ENCODE assay signal across 8 mouse cellular contexts in the genomic region with DNA sequence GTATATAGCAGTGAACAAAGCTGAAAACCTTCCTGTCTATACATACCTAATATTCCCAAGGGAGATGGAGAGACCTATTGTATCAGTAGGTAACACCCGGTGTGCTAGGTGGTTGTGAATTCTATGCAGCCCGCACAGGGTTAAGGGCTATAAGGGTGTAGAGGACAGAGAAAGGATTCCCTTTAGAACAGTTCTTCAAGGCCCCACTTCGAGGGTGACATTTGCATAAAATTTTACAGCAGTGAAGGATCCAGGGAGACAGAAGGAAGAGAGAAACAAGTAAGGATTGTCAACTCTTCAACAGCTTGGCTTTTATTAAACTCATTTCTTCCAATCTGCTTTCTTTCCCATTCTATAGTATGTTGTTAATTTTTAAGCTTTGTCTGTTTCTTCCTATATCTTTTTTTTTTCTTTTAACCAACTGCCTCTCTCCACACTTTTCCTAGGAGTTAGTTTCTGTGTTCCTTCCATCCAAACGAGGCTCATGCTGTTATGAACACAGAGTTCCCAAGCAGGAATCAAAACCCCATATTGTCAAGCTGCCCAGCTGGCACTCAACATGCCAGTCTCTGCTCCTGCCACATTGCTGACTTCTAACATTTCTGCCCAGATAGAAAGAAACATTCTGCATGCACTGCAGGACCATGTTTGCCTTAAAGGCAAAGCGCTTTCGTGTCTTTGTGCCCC.
DNase-seq lines count a peak whose midpoint lies in the region; ATAC-seq lines count a peak whose summit lies in the region.

No protein-coding gene starts in this region.

- 0 out of 2 replicates have a peak, but pooled peaks have one; percentile 39 for ATAC-seq in hindbrain, embryonic 13.5 days (ENCODE audit: low FRiP score)

- H3K9me3 ChIP-seq in hindbrain, embryonic 13.5 days = no peaks in the 10 kb centered on the region
- H3K9me3 ChIP-seq in hindbrain, embryonic 10.5 days = no peaks in the 10 kb centered on the region
- no peaks in the 10 kb centered on the region for H3K9me3 ChIP-seq in heart, embryonic 10.5 days

- 57% methylated on average over 6 of the region's 6 CpGs for WGBS in hindbrain, embryonic 13.5 days
- 70% methylated on average over 6 of the region's 6 CpGs for WGBS in hindbrain, embryonic 10.5 days
- 74% methylated on average over 6 of the region's 6 CpGs for WGBS in heart, embryonic 10.5 days

- no peak overlapping the region for H3K4me2 ChIP-seq in hindbrain, embryonic 13.5 days

- peaks cover 22% of the 10 kb centered on the region for H3K4me1 ChIP-seq in hindbrain, embryonic 13.5 days (replicated peaks)
- peaks cover 34% of the 10 kb centered on the region for H3K4me1 ChIP-seq in hindbrain, embryonic 10.5 days (replicated peaks)
- H3K4me1 ChIP-seq in heart, embryonic 10.5 days = peaks cover 3% of the 10 kb centered on the region; the same call in 1 of the 2 replicates

- DNase-seq in hindbrain, embryonic 10.5 days (ENCODE audit: low spot score) = no peak
- DNase-seq in cerebellum, adult 11 months = peak; percentile 66
- DNase-seq in gastrocnemius, adult 18-20 months (ENCODE audit: low spot score) = peak; percentile 53
- peak; percentile 74 to 87 for DNase-seq in layer of hippocampus, postnatal 14 days (ENCODE audit: low spot score in 2 of 2)
- no peak for DNase-seq in heart, embryonic 10.5 days (ENCODE audit: low spot score)
- no peak for DNase-seq in thymus, postnatal 0 days (ENCODE audit: low spot score)
- DNase-seq in urinary bladder, postnatal 36 days (ENCODE audit: low spot score in 2 of 2) = no peak

- H3K4me3 ChIP-seq in hindbrain, embryonic 13.5 days = no peak overlapping the region
- no peak overlapping the region for H3K4me3 ChIP-seq in hindbrain, embryonic 10.5 days
- no peak overlapping the region for H3K4me3 ChIP-seq in heart, embryonic 10.5 days

- H3K9ac ChIP-seq in hindbrain, embryonic 13.5 days = no peak overlapping the region

- H3K27ac ChIP-seq in hindbrain, embryonic 13.5 days = peak overlapping the region; percentile 66
- H3K27ac ChIP-seq in hindbrain, embryonic 10.5 days = no peak overlapping the region
- no peak overlapping the region for H3K27ac ChIP-seq in heart, embryonic 10.5 days

- no peaks in the 10 kb centered on the region for H3K36me3 ChIP-seq in hindbrain, embryonic 13.5 days
- 0 out of 2 replicates have a peak, but pooled peaks cover 4% of the 10 kb centered on the region for H3K36me3 ChIP-seq in hindbrain, embryonic 10.5 days
- H3K36me3 ChIP-seq in heart, embryonic 10.5 days = no peaks in the 10 kb centered on the region

- H3K27me3 ChIP-seq in hindbrain, embryonic 13.5 days = no peaks in the 10 kb centered on the region
- H3K27me3 ChIP-seq in hindbrain, embryonic 10.5 days (ENCODE audit: insufficient read depth, poor library complexity, severe bottlenecking) = no peaks in the 10 kb centered on the region
- H3K27me3 ChIP-seq in heart, embryonic 10.5 days (ENCODE audit: insufficient read depth, poor library complexity, severe bottlenecking) = no peaks in the 10 kb centered on the region

Comparison
In these comparisons a context has a peak if more than half of its experiments do, and no peak if none do; other contexts are left out.
1. DNase-seq: peak in cerebellum, adult 11 months (single experiment), gastrocnemius, adult 18-20 months (single experiment) and layer of hippocampus, postnatal 14 days (2 of 2); none in hindbrain, embryonic 10.5 days (single experiment), heart, embryonic 10.5 days (single experiment), thymus, postnatal 0 days (single experiment) and urinary bladder, postnatal 36 days (0 of 2).